Mouse (Mus musculus): ENCODE measurements around the gene Usp7.

GRCm38 (mm10) chr16:8781191-8781590 is 10.9 kb downstream of the Usp7 start:
- TF ChIP-seq CTCF (IDR thresholded peaks at IDR 0.05 in 2 of 3, conservative IDR thresholded peaks at IDR 0.05 in 1 of 3; ENCODE audit: control insufficient read depth in 1 of 3, insufficient read depth in 1 of 3, low read depth in 2 of 3, low read length in 3 of 3, poor library complexity in 1 of 3, severe bottlenecking in 1 of 3), result no peak
- TF ChIP-seq SMC3 (IDR thresholded peaks at IDR 0.05; ENCODE audit: low read depth, low read length), result no peak
- no peak for TF ChIP-seq RAD21 (IDR thresholded peaks at IDR 0.05; ENCODE audit: low read depth, low read length)
- TF ChIP-seq SIN3A (IDR thresholded peaks at IDR 0.05; ENCODE audit: low read length), result no peak
- TF ChIP-seq MYC (IDR thresholded peaks at IDR 0.05; ENCODE audit: low read depth, low read length), result no peak
- no peak for TF ChIP-seq HCFC1 (IDR thresholded peaks at IDR 0.05; ENCODE audit: low read depth, low read length)
- TF ChIP-seq GATA1 (IDR thresholded peaks at IDR 0.05; ENCODE audit: low read depth, low read length), result no peak
- TF ChIP-seq POLR2A (IDR thresholded peaks at IDR 0.05; ENCODE audit: control insufficient read depth in 1 of 2, insufficient read depth in 1 of 2, low read depth in 1 of 2, low read length in 2 of 2, poor library complexity in 1 of 2), result no peak
- no peak for TF ChIP-seq ZNF384 (IDR thresholded peaks at IDR 0.05; ENCODE audit: low read depth, low read length)
- TF ChIP-seq TAL1 (IDR thresholded peaks at IDR 0.05; ENCODE audit: low read length), result no peak

Measured in MEL (cell line).